Mouse (Mus musculus) cerebellum, adult 2 months (tissue): ENCODE measurements at regions not wholly inside any gene's neighbourhood (a gene's known extent, or its start where the extent isn't known, plus 50 kb on each side); places are given as distances from the start of the nearest gene placed in this dataset.

Experiments used
- CTCF ChIP-seq: fragments of 200-500 bp; IDR thresholded peaks from 2 replicates; pipeline ENCODE4 v1.5.1; 2011; ENCODE audit warnings: low read depth, mild to moderate bottlenecking, control low read depth, low read length, moderate library complexity, borderline replicate concordance; ENCODE audit not compliant: insufficient read depth
- POLR2A ChIP-seq: fragments of 200-500 bp; IDR thresholded peaks from 2 replicates; pipeline ENCODE4 v1.6.1; 2011; ENCODE audit warnings: low read length, control low read depth, borderline replicate concordance; ENCODE audit not compliant: insufficient read depth

- TF ChIP-seq POLR2A (no peak), CTCF (no peak)
Observed at GRCm38 (mm10) chr13:93997981-93998380, 59.6 kb upstream of the Lhfpl2 start.
